Mouse (Mus musculus): ENCODE results near the gene Spag7.

GRCm38 (mm10) chr11:70683640-70684039, 14.4 kb upstream of the Spag7 start:
- TF ChIP-seq CTCF (IDR thresholded peaks at IDR 0.05; ENCODE audit: control insufficient read depth, insufficient read depth, insufficient replicate concordance, low read depth, low read length) (no peak), POLR2A (IDR thresholded peaks at IDR 0.05; ENCODE audit: control insufficient read depth, low read depth, low read length) (no peak)
